Mouse (Mus musculus) midbrain, embryonic 16.5 days (tissue): Measurements from ENCODE around the gene Snapc2. TPM values are rescaled to one million over a fixed set of nuclear protein-coding genes. Genes with fewer than 3 reads are reported as not detected.

Experiments
- ATAC-seq: fragments of 200-750 bp; cut with Nextera tagmentation; 2 replicates; pipeline ENCODE4 v1.8.0; 2017; ENCODE audit warnings: moderate TSS enrichment
- H3K27ac ChIP-seq: fragments of 300-500 bp; sonication (generic); 2 replicates; pipeline ENCODE4 v1.5.1; 2014; ENCODE audit warnings: mild to moderate bottlenecking, low read length, mixed read lengths
- H3K27me3 ChIP-seq: fragments of 300-500 bp; sonication (generic); 2 replicates; pipeline ENCODE4 v1.6.1; 2014; ENCODE audit warnings: low read depth, low read length, mixed read lengths; ENCODE audit not compliant: control insufficient read depth, insufficient read depth
- H3K36me3 ChIP-seq: fragments of 300-500 bp; sonication (generic); 2 replicates; pipeline ENCODE4 v1.6.1; 2014; ENCODE audit warnings: mild to moderate bottlenecking, low read length, moderate library complexity, mixed read lengths; ENCODE audit not compliant: control insufficient read depth, insufficient read depth
- H3K4me1 ChIP-seq: fragments of 300-500 bp; sonication (generic); 2 replicates; pipeline ENCODE4 v1.6.1; 2014; ENCODE audit warnings: mild to moderate bottlenecking, low read length, mixed read lengths; ENCODE audit not compliant: control insufficient read depth, insufficient read depth
- H3K4me2 ChIP-seq: fragments of 300-500 bp; sonication (generic); 2 replicates; pipeline ENCODE4 v1.6.1; 2014; ENCODE audit warnings: mild to moderate bottlenecking, low read length, mixed read lengths
- H3K4me3 ChIP-seq: fragments of 300-500 bp; sonication (generic); 2 replicates; pipeline ENCODE4 v1.5.1; 2014; ENCODE audit warnings: low read depth, mild to moderate bottlenecking, low read length, moderate library complexity, mixed read lengths
- H3K9ac ChIP-seq: fragments of 300-500 bp; sonication (generic); 2 replicates; pipeline ENCODE4 v1.6.1; 2014; ENCODE audit warnings: low read depth, low read length, mixed read lengths
- H3K9me3 ChIP-seq: fragments of 300-500 bp; sonication (generic); replicated peaks from 2 replicates; pipeline ENCODE4 v1.6.1; 2014; ENCODE audit warnings: mild to moderate bottlenecking, low read length, mixed read lengths; ENCODE audit not compliant: control insufficient read depth, poor library complexity, severe bottlenecking
- WGBS: fragments of 180-500 bp; shearing (Covaris S2); extraction: QIAGEN DNeasy Blood & Tissue Kit; methylation state at CpG from one replicate; pipeline ENCODE4 v1.1.7; 2014; 5-methylcytosine and 5-hydroxymethylcytosine counted together
- polyA plus RNA-seq: library from polyadenylated mRNA; unstranded; fragments of >200 nt; fragmentation: Nextera tagmentation; extraction: Ambion mirVana; gene quantifications from 2 replicates; pipeline ENCODE4 v1.2.1, GENCODE M21; 2015

Gene Snapc2
- polyA plus RNA-seq, 1 experiment from 2014 or later = 62.9 TPM

GRCm38 (mm10) chr8:4275275-4276110, 22.6 kb downstream of the Snapc2 start, which contains the start of gene Timm44:
Timm44 (minus strand) TSS chr8:4275913.
- no peaks in the 10 kb centered on the region for H3K27me3 ChIP-seq
- under 1% methylated on average over 38 of the region's 39 CpGs for WGBS
- H3K9me3 ChIP-seq = no peaks in the 10 kb centered on the region
- H3K27ac ChIP-seq = peak within 1 kb of the TSS; percentile 81
- H3K9ac ChIP-seq = peak within 1 kb of the TSS; percentile 74
- peaks cover 11% of the 10 kb centered on the region for H3K4me1 ChIP-seq
- H3K36me3 ChIP-seq = peaks cover 16% of the 10 kb centered on the region
- peak within 1 kb of the TSS; percentile 67 for H3K4me2 ChIP-seq
- peak within 1 kb of the TSS; percentile 66 for H3K4me3 ChIP-seq
- peak; percentile 97 for ATAC-seq

DNA sequence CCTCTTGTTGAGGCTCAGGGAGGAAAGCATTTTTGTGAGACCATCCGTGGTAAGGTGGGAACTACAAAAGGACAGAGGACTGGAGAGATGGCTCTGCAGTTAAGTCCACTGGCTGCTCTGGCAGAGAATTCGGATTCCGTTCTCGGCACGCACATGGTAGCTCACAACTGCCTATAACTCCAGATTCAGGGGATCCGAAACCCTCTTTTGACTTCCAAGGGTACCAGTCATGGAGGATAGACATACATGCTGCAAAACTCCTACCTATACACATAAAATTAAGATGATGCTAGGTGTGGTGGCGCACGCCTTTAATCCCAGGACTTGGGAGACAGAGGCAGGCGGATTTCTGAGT, 23.2 kb downstream of the Snapc2 start:
- Histone ChIP-seq H3K9me3 (no peaks in the 10 kb centered on the region), H3K4me3 (peak overlapping the region; percentile 66), H3K27ac (peak overlapping the region; percentile 81), H3K4me2 (peak overlapping the region; percentile 56), H3K36me3 (peaks cover 16% of the 10 kb centered on the region), H3K27me3 (no peaks in the 10 kb centered on the region), H3K9ac (peak overlapping the region; percentile 74), H3K4me1 (peaks cover 11% of the 10 kb centered on the region)
- 24% methylated on average over 9 of the region's 9 CpGs for WGBS
- ATAC-seq = no peak

GRCm38 (mm10) chr8:4292738-4293137, 39.9 kb downstream of the Snapc2 start:
- H3K4me1 ChIP-seq = no peaks in the 10 kb centered on the region
- no peak overlapping the region for H3K27ac ChIP-seq
- peaks cover 20% of the 10 kb centered on the region for H3K36me3 ChIP-seq
- H3K9ac ChIP-seq = no peak overlapping the region
- H3K27me3 ChIP-seq = no peaks in the 10 kb centered on the region
- no peak overlapping the region for H3K4me2 ChIP-seq
- H3K4me3 ChIP-seq = no peak overlapping the region
- no peak for ATAC-seq
- WGBS = 95% methylated on average over 5 of the region's 5 CpGs
- no peaks in the 10 kb centered on the region for H3K9me3 ChIP-seq

- ATAC-seq = no peak
- Histone ChIP-seq H3K9me3 (no peaks in the 10 kb centered on the region), H3K4me1 (no peaks in the 10 kb centered on the region), H3K4me2 (no peak overlapping the region), H3K27ac (no peak overlapping the region), H3K9ac (no peak overlapping the region), H3K36me3 (peaks cover 29% of the 10 kb centered on the region), H3K27me3 (no peaks in the 10 kb centered on the region), H3K4me3 (no peak overlapping the region)
- WGBS = 94% methylated on average over 4 of the region's 4 CpGs
Observed at GRCm38 (mm10) chr8:4297822-4298221, 44.9 kb downstream of the Snapc2 start.

DNA sequence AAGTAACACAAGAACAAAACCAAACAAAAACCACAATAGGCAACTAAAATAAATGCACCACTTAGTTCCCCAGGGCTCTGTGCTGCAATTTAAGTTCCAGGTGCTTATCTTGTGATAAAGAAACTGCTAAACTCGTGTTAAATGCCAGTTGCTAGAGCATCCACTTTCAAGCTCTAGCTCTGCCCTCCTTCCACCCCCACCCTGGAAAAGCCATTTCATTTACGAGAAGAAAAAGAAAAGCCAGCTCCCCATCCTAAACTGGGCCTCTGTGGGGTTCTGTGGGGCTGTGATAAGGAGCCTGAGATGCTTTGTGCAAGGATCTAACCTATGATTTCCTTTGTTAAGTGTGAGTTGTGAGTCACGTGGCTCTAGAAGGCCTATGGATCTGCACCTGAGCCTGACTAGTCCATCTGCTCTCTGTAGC, 51.3 kb downstream of the Snapc2 start:
- H3K9ac ChIP-seq = no peak overlapping the region
- ATAC-seq = no peak
- no peak overlapping the region for H3K27ac ChIP-seq
- H3K36me3 ChIP-seq = peaks cover 35% of the 10 kb centered on the region
- 79% methylated on average over 3 of the region's 3 CpGs for WGBS
- no peak overlapping the region for H3K4me2 ChIP-seq
- H3K9me3 ChIP-seq = no peaks in the 10 kb centered on the region
- no peaks in the 10 kb centered on the region for H3K27me3 ChIP-seq
- no peaks in the 10 kb centered on the region for H3K4me1 ChIP-seq
- no peak overlapping the region for H3K4me3 ChIP-seq

Other genes with a start within 250 kb of the Snapc2 start
- 0.24 and 0.31 TPM in 2 replicates for gene Cd209f, start 147.2 kb upstream of the Snapc2 start, polyA plus RNA-seq
- gene Cd209g, start 119.0 kb upstream of the Snapc2 start, polyA plus RNA-seq = not detected in 2 replicates
- gene Evi5l, start 86.5 kb upstream of the Snapc2 start, polyA plus RNA-seq = 123 and 131 TPM in 2 replicates
- 51.2 and 58.5 TPM in 2 replicates for gene Prr36, start 35.6 kb upstream of the Snapc2 start, polyA plus RNA-seq
- 0.05 TPM in 1 of 2 replicates, not detected in the other for gene Lrrc8e, start 26.3 kb upstream of the Snapc2 start, polyA plus RNA-seq
- 26.8 and 29.9 TPM in 2 replicates for gene Map2k7, start 14.3 kb upstream of the Snapc2 start, polyA plus RNA-seq
- 0.73 and 1.8 TPM in 2 replicates for gene Gm49320, start 14.2 kb upstream of the Snapc2 start, polyA plus RNA-seq
- gene Tgfbr3l, start 4.9 kb upstream of the Snapc2 start, polyA plus RNA-seq = 4.1 and 5.2 TPM in 2 replicates
- gene Ctxn1, start 6.2 kb downstream of the Snapc2 start, polyA plus RNA-seq = 258 and 267 TPM in 2 replicates
- 45.3 and 48.1 TPM in 2 replicates for gene Timm44, start 22.8 kb downstream of the Snapc2 start, polyA plus RNA-seq
- gene Ccl25, start 72.1 kb downstream of the Snapc2 start, polyA plus RNA-seq = 18.4 and 18.8 TPM in 2 replicates
- 85.9 and 100 TPM in 2 replicates for gene Elavl1, start 72.3 kb downstream of the Snapc2 start, polyA plus RNA-seq
- 58.8 and 59.3 TPM in 2 replicates for gene Cers4, start 239.9 kb downstream of the Snapc2 start, polyA plus RNA-seq